ENCODE assay signal across 8 mouse cellular contexts in genomic region chr8:66860023-66860422, GRCm38 (mm10). TPM values are rescaled to one million over a fixed set of nuclear protein-coding genes. Genes with fewer than 3 reads are reported as not detected.
DNase-seq lines count a peak whose midpoint lies in the region; ATAC-seq lines count a peak whose summit lies in the region.

TSS of gene Naf1 (plus strand) at chr8:66860217.

- peak; percentile 95 to 96 for DNase-seq in B cell, adult 2 months
- DNase-seq in brain, adult 2 months (ENCODE audit: low read depth, low spot score) = peak; percentile 99
- peak; percentile 98 for DNase-seq in heart, embryonic 10.5 days (ENCODE audit: low spot score)
- peak; percentile 92 for DNase-seq in liver
- DNase-seq in spleen, postnatal 4 days (ENCODE audit: low spot score in 2 of 2) = peak; percentile 85 to 92

- under 1% methylated on average over 37 of the region's 37 CpGs for WGBS in heart, embryonic 10.5 days
- WGBS in kidney, embryonic 15.5 days = under 1% methylated on average over 37 of the region's 37 CpGs

- H3K9me3 ChIP-seq in heart, embryonic 10.5 days = no peaks in the 10 kb centered on the region
- H3K9me3 ChIP-seq in kidney, embryonic 15.5 days (replicated peaks) = no peaks in the 10 kb centered on the region

- peaks cover 16% of the 10 kb centered on the region for H3K4me1 ChIP-seq in heart, embryonic 10.5 days
- H3K4me1 ChIP-seq in kidney, embryonic 15.5 days = peaks cover 14% of the 10 kb centered on the region

- no peaks in the 10 kb centered on the region for H3K27me3 ChIP-seq in heart, embryonic 10.5 days (ENCODE audit: insufficient read depth, poor library complexity, severe bottlenecking)
- H3K27me3 ChIP-seq in kidney, embryonic 15.5 days = no peaks in the 10 kb centered on the region

- peak; percentile 99 for ATAC-seq in erythroblast, adult 5-6 weeks (replicated peaks; ENCODE audit: low FRiP score, poor library complexity, severe bottlenecking)
- peak; percentile 98 for ATAC-seq in kidney, embryonic 15.5 days (replicated peaks; ENCODE audit: low FRiP score)
- peak; percentile 98 for ATAC-seq in monocyte, adult 5-6 weeks (replicated peaks; ENCODE audit: insufficient number of reproducible peaks, low FRiP score, low TSS enrichment, poor library complexity, severe bottlenecking)

- peak within 1 kb of the TSS; percentile 80 for H3K4me2 ChIP-seq in kidney, embryonic 15.5 days

- peak within 1 kb of the TSS; percentile 91 for H3K4me3 ChIP-seq in heart, embryonic 10.5 days
- H3K4me3 ChIP-seq in kidney, embryonic 15.5 days (replicated peaks) = peak within 1 kb of the TSS; percentile 82

- H3K36me3 ChIP-seq in heart, embryonic 10.5 days = peaks cover 5% of the 10 kb centered on the region; the same call in 1 of the 2 replicates
- no peaks in the 10 kb centered on the region for H3K36me3 ChIP-seq in kidney, embryonic 15.5 days

- peak within 1 kb of the TSS; percentile 70 for H3K9ac ChIP-seq in kidney, embryonic 15.5 days

- H3K27ac ChIP-seq in heart, embryonic 10.5 days = peak within 1 kb of the TSS; percentile 93
- peak within 1 kb of the TSS; percentile 83 for H3K27ac ChIP-seq in kidney, embryonic 15.5 days

RNA-seq across cellular contexts. Expression of gene Naf1, which starts in this region (rescaled TPM):
- total RNA-seq in erythroblast, adult 5-6 weeks (2015; ENCODE audit: low replicate concordance) = 6.9 and 9.2 TPM in 2 replicates
- total RNA-seq in erythroblast, adult 5-6 weeks (2017; ENCODE audit: low replicate concordance) = 2.5 and 3.7 TPM in 2 replicates
- 1.8 and 3.7 TPM in 2 replicates for polyA plus RNA-seq in heart, embryonic 10.5 days (2016; fragmentation: Nextera tagmentation; extraction: Ambion mirVana)
- polyA plus RNA-seq in kidney, embryonic 15.5 days (2015; fragmentation: Nextera tagmentation; extraction: Ambion mirVana) = 3.4 and 3.7 TPM in 2 replicates
- 2.6 to 5.1 TPM (median 2.9 TPM) in 3 replicates for total RNA-seq in monocyte, adult 5-6 weeks (2017)

Comparison
In these comparisons a context has a peak if more than half of its experiments do, and no peak if none do; other contexts are left out.
1. Peak in every context shown above with its lines: DNase-seq, ATAC-seq, H3K4me3 ChIP-seq and H3K27ac ChIP-seq.